Mouse (Mus musculus): ENCODE measurements around the gene Sppl3. TPM values are rescaled to one million over a fixed set of nuclear protein-coding genes. Genes with fewer than 3 reads are reported as not detected.
"Not testable (repeated sequence)": the region's sequence is repeated elsewhere in the genome, so short reads cannot be mapped to it uniquely, and the experiment has no call there.

Sppl3 gene
- total RNA-seq, 2 experiments from 2014 or later, result 30.1 to 32.2 TPM

- DNase-seq, result peak; percentile 83 to 84
These were observed 29.8 kb downstream of the Sppl3 start for GRCm38 (mm10) chr5:115040756-115041155.

GRCm38 (mm10) chr5:115043626-115044025, 32.7 kb downstream of the Sppl3 start:
- DNase-seq, result no peak

- no peak for DNase-seq
These were observed 34.3 kb downstream of the Sppl3 start for GRCm38 (mm10) chr5:115045146-115045677.

GRCm38 (mm10) chr5:115049692-115050091, 38.8 kb downstream of the Sppl3 start:
- no peak for DNase-seq

GRCm38 (mm10) chr5:115050776-115051175, 39.8 kb downstream of the Sppl3 start:
- no peak for DNase-seq

- no peak for DNase-seq
These were observed 41.6 kb downstream of the Sppl3 start for GRCm38 (mm10) chr5:115052546-115052945.

GRCm38 (mm10) chr5:115053791-115054396, 43.0 kb downstream of the Sppl3 start:
- no peak for DNase-seq

GRCm38 (mm10) chr5:115055418-115055817, 44.5 kb downstream of the Sppl3 start:
- DNase-seq, result no peak

GRCm38 (mm10) chr5:115057153-115057552, 46.2 kb downstream of the Sppl3 start:
- DNase-seq, result peak in 1 of 2 experiments; percentile 22

GRCm38 (mm10) chr5:115058584-115059297, 47.8 kb downstream of the Sppl3 start:
- no peak for DNase-seq

GRCm38 (mm10) chr5:115060067-115060695, 49.2 kb downstream of the Sppl3 start:
- no peak for DNase-seq

GRCm38 (mm10) chr5:115060977-115061376, 50.0 kb downstream of the Sppl3 start:
- no peak for DNase-seq

GRCm38 (mm10) chr5:115062566-115062965, 51.6 kb downstream of the Sppl3 start:
- no peak for DNase-seq

GRCm38 (mm10) chr5:115063391-115063790, 52.5 kb downstream of the Sppl3 start:
- no peak for DNase-seq

- DNase-seq, result no peak
These were observed 55.3 kb downstream of the Sppl3 start for GRCm38 (mm10) chr5:115066245-115066644.

- DNase-seq, result no peak
These were observed 57.9 kb downstream of the Sppl3 start for GRCm38 (mm10) chr5:115068671-115069421.

GRCm38 (mm10) chr5:115069611-115070010, 58.7 kb downstream of the Sppl3 start:
- no peak for DNase-seq

GRCm38 (mm10) chr5:115070457-115070856, 59.5 kb downstream of the Sppl3 start:
- DNase-seq, result no peak

GRCm38 (mm10) chr5:115071096-115071901, 60.4 kb downstream of the Sppl3 start:
- DNase-seq, result no peak

- peak; percentile 63 to 69 for DNase-seq
These were observed 61.2 kb downstream of the Sppl3 start for GRCm38 (mm10) chr5:115072143-115072542.

GRCm38 (mm10) chr5:115073306-115073705, 62.4 kb downstream of the Sppl3 start:
- DNase-seq, result not testable (repeated sequence)

All from heart, adult 18-20 months (tissue).